Mouse (Mus musculus) stomach, embryonic 16.5 days (tissue): ENCODE results near the gene Pkm. TPM values are rescaled to one million over a fixed set of nuclear protein-coding genes. Genes with fewer than 3 reads are reported as not detected.

Experiments used
- ATAC-seq: fragments of 200-750 bp; cut with Nextera tagmentation; 2 replicates; pipeline ENCODE4 v1.8.0; 2017; ENCODE audit warnings: moderate number of reproducible peaks, moderate TSS enrichment; ENCODE audit not compliant: insufficient read depth, low FRiP score
- H3K27ac ChIP-seq: fragments of 300-500 bp; sonication (generic); 2 replicates; pipeline ENCODE4 v1.5.1; 2014; ENCODE audit warnings: low read length
- H3K27me3 ChIP-seq: fragments of 300-500 bp; sonication (generic); 2 replicates; pipeline ENCODE4 v1.6.1; 2014; ENCODE audit warnings: low read length, control low read depth, mixed read lengths; ENCODE audit not compliant: control insufficient read depth, insufficient read depth
- H3K36me3 ChIP-seq: fragments of 300-500 bp; sonication (generic); 2 replicates; pipeline ENCODE4 v1.6.1; 2014; ENCODE audit warnings: low read length; ENCODE audit not compliant: control insufficient read depth, insufficient read depth
- H3K4me1 ChIP-seq: fragments of 300-500 bp; sonication (generic); 2 replicates; pipeline ENCODE4 v1.6.1; 2014; ENCODE audit warnings: low read length, control low read depth, mixed read lengths; ENCODE audit not compliant: control insufficient read depth, insufficient read depth
- H3K4me2 ChIP-seq: fragments of 300-500 bp; sonication (generic); 2 replicates; pipeline ENCODE4 v1.6.1; 2014; ENCODE audit warnings: low read depth, low read length, mixed read lengths
- H3K4me3 ChIP-seq: fragments of 300-500 bp; sonication (generic); replicated peaks from 2 replicates; pipeline ENCODE4 v1.5.1; 2014; ENCODE audit warnings: mild to moderate bottlenecking, low read length
- H3K9ac ChIP-seq: fragments of 300-500 bp; sonication (generic); 2 replicates; pipeline ENCODE4 v1.6.1; 2014; ENCODE audit warnings: low read length
- H3K9me3 ChIP-seq: fragments of 300-500 bp; sonication (generic); replicated peaks from 2 replicates; pipeline ENCODE4 v1.6.1; 2016; ENCODE audit warnings: low read length, control low read depth; ENCODE audit not compliant: control insufficient read depth
- WGBS: fragments of 180-500 bp; shearing (Covaris S2); extraction: QIAGEN DNeasy Blood & Tissue Kit; methylation state at CpG from one replicate; pipeline ENCODE4 v1.1.7; 2014; 5-methylcytosine and 5-hydroxymethylcytosine counted together
- polyA plus RNA-seq: library from polyadenylated mRNA; unstranded; fragments of >200 nt; fragmentation: Nextera tagmentation; extraction: Ambion mirVana; gene quantifications from 2 replicates; pipeline ENCODE4 v1.2.1, GENCODE M21; 2015

Gene Pkm
- 1,032 and 1,108 TPM in 2 replicates for polyA plus RNA-seq

DNA sequence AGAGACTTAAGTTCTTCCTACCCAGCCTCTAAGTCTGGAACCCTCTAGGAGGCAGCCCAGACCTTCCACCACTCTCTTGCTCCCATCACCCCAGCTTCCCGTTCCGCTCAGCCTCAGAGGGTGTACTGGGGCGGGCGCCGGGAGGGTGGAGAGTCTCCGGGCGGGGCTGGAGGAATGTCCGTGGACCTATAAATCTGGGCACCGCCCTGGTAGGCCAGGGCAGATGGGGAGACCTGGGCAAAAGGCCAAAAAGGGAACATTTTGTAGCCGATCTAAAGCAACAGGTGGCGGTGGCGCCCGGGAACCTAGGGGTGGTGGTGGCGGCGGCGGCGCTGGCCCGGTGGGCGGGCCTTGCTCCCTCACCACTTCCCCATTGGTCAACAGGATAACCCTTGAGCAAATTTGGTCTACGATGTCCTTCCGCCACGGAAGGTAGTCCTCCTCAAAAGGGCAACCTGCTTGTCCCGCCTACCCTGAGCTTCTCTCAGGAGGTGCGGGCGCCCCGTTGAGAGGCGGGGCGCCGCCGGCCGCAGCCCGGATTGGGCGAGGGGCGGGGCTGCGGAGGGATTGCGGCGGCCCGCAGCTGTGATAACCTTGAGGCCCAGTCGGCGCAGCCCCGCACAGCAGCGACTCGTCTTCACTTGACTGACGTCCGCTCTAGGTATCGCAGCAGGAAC lies at the start of gene Pkm:
Gene Pkm, plus strand, starts transcription at position 411 of the 677 bp plus-strand sequence.
- under 1% methylated on average over 45 of the region's 46 CpGs for WGBS
- peak within 1 kb of the TSS; percentile 87 for H3K9ac ChIP-seq

DNA sequence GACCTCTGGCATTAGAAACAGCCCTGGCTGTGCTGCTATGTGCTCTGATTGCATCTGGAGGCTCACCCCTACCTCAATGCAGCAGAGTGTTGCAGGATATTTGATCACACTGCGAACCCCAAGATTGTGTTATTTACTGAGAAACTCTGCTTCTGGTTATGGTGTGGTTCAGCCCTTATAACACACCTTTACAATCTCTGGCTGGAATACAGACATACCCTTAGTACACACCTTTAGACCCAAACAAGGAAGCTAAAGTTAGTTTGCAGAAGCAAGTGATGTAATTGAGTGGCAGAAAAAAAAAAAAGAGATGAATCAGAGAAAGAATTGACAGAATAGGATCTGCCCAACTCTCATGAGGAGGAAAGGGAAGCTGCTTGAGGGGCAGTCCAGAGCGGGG lies 45.2 kb upstream of the Pkm start:
- Histone ChIP-seq H3K9ac (no peak overlapping the region), H3K36me3 (no peaks in the 10 kb centered on the region), H3K9me3 (no peaks in the 10 kb centered on the region), H3K4me2 (no peak overlapping the region), H3K4me3 (no peak overlapping the region), H3K27me3 (no peaks in the 10 kb centered on the region), H3K4me1 (no peaks in the 10 kb centered on the region), H3K27ac (no peak overlapping the region)
- no peak for ATAC-seq
- 82% methylated on average over 2 of the region's 2 CpGs for WGBS

More for the DNA sequence above, at the start of gene Pkm:
- Histone ChIP-seq H3K27me3 (no peaks in the 10 kb centered on the region), H3K27ac (peak within 1 kb of the TSS; percentile 96), H3K4me3 (peak within 1 kb of the TSS; percentile 93), H3K4me2 (peak within 1 kb of the TSS; percentile 57), H3K4me1 (peaks cover 35% of the 10 kb centered on the region), H3K36me3 (0 out of 2 replicates have a peak, but pooled peaks cover 3% of the 10 kb centered on the region), H3K9me3 (no peaks in the 10 kb centered on the region)
- ATAC-seq = peak; percentile 93

DNA sequence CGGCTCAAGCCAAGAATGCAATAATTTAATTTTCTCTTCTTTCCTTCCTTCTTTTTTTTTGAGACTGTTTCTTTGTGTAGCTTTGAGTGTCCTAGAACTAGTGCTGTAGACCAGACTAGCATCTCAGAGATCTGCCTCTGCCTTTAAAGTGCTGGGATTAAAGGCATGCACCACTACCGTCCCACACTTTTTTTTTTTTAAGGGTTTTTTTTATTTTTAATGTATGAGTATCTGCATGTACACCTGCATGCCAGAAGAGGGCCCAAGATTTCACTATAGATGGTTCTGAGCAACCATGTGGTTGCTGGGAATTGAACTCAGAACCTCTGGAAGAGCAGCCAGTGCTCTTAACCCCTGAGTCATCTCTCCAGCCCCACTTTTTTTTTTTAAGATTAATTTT lies 40.4 kb upstream of the Pkm start:
- H3K4me1 ChIP-seq = 0 out of 2 replicates have a peak, but pooled peaks cover 3% of the 10 kb centered on the region
- no peak for ATAC-seq
- H3K9me3 ChIP-seq = no peaks in the 10 kb centered on the region
- no peak overlapping the region for H3K4me2 ChIP-seq
- no peaks in the 10 kb centered on the region for H3K36me3 ChIP-seq
- no peaks in the 10 kb centered on the region for H3K27me3 ChIP-seq
- H3K9ac ChIP-seq = no peak overlapping the region
- WGBS = 79% methylated on average over 2 of the region's 2 CpGs
- no peak overlapping the region for H3K4me3 ChIP-seq
- H3K27ac ChIP-seq = no peak overlapping the region

DNA sequence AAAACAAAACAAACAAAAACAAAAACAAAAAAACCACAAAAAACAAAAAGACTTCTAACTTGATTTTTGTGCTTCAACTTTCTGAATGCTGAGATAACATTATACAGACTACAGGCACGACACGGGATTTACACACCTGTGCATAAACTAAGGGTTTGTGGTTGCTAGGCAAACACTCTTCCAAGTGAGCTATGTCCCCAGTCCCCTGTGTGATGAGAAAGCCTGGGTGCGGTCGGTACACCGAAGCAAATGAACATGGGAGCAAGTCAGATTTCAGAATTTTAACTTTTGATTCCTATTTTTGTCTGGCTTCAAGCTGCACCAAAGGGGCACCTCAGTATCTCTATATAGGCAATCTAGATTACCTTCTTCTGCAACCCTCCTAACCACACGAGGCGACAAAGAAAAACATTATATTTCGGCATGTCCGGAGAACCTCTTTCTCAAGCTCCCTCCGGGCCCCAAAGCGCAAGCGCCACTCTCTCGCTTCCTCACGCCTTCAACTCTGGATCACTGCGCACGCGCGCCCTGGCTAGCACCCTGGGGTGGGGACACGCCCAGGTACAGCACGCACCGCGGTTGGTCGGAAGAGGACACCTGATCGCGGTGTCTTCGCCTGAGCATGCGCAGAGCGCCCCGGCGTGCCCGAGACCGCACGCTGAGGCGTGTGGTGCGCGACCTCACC lies 39.4 kb upstream of the Pkm start, which contains the start of gene Parp6:
Gene Parp6, plus strand, starts transcription at position 663 of the 685 bp plus-strand sequence.
- Histone ChIP-seq H3K36me3 (no peaks in the 10 kb centered on the region), H3K27ac (peak within 1 kb of the TSS; percentile 89), H3K27me3 (no peaks in the 10 kb centered on the region), H3K4me3 (peak within 1 kb of the TSS; percentile 84), H3K4me1 (0 out of 2 replicates have a peak, but pooled peaks cover 3% of the 10 kb centered on the region), H3K9me3 (no peaks in the 10 kb centered on the region), H3K9ac (peak within 1 kb of the TSS; percentile 90), H3K4me2 (peak within 1 kb of the TSS; percentile 70)
- WGBS = 1% methylated on average over 35 of the region's 36 CpGs
- ATAC-seq = peak; percentile 100

DNA sequence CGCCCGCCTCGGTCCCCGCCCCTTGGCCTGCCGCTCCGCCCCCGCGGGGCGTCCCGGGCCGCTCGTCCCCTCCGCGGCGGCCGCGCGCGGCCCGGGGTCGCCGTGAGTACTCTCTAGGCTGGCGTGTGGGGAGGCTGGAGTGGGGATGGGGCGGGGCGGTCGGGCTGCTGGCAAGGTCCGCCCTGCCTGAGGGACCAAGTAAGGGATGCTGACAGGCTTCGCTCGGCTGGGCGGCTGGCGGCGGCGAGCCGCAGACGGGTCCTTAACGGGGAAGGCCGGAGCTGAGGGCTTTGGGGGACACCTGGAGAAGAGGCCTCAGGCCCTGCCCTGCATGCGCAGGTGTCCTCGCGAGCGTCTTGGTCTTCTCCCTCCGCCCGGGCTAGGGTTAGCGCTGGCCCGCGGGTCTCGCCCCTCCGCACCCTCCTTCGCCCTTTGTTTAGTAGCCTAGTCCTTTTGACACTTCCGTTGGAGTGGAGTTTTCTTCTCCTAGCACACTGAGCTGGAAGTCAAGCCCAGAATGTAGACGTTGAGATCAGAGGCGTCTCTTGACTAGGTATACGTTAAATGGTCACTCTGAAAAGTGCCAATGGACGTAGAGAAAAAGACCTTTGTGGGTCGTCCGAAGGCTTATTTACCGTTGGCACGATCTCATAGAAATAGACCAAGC lies 38.7 kb upstream of the Pkm start:
- Histone ChIP-seq H3K4me3 (peak overlapping the region; percentile 84), H3K9ac (peak overlapping the region; percentile 90), H3K27me3 (no peaks in the 10 kb centered on the region), H3K4me2 (peak overlapping the region; percentile 55), H3K36me3 (no peaks in the 10 kb centered on the region), H3K27ac (peak overlapping the region; percentile 89), H3K9me3 (no peaks in the 10 kb centered on the region), H3K4me1 (0 out of 2 replicates have a peak, but pooled peaks cover 3% of the 10 kb centered on the region)
- under 1% methylated on average over 58 of the region's 58 CpGs for WGBS
- ATAC-seq = no peak

DNA sequence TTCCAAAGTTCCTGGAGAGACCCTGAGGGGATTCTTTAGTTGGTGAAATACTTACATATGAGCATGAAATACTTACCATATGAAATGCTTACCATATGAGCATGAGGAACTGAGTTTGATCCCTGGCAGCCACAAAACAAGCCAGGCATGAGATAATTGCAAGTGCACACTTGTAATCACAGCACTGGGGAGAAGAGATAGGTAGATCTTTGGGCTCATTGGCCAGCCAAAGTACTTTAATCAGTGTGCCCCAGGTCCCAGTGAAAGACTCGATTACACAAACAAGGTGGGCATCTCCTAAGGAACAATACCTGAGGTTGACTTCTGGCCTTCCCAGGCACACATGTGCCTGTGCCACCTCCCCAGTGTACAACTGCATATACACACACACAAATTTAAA lies 17.8 kb upstream of the Pkm start:
- Histone ChIP-seq H3K9ac (no peak overlapping the region), H3K36me3 (0 out of 2 replicates have a peak, but pooled peaks cover 5% of the 10 kb centered on the region), H3K27me3 (no peaks in the 10 kb centered on the region), H3K27ac (no peak overlapping the region), H3K4me2 (no peak overlapping the region), H3K4me3 (no peak overlapping the region), H3K9me3 (no peaks in the 10 kb centered on the region), H3K4me1 (no peaks in the 10 kb centered on the region)
- whole genome bisulfite sequencing = 87% methylated on average over 1 of the region's 1 CpGs
- no peak for ATAC-seq

DNA sequence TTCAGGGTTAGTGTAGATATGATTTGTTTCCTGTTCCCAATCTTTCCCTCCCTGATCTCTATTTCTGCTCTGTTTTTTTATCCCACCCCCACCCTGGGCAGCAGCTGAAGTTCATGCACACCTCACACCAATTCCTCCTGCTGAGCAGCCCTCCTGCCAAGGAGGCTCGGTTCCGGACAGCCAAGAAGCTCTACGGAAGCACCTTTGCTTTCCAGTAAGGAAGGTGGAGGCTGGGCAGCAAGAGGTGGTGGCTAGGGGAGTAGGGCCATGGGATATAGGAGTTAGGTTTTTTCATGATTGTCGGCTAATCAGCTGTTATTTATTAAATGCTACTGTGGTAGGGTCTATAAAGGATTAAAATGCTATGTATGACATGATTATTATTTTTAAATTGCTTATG lies 16.2 kb upstream of the Pkm start:
- 93% methylated on average over 4 of the region's 4 CpGs for WGBS
- no peak overlapping the region for H3K4me2 ChIP-seq
- 0 out of 2 replicates have a peak, but pooled peaks cover 2% of the 10 kb centered on the region for H3K36me3 ChIP-seq
- no peak for ATAC-seq
- no peak overlapping the region for H3K27ac ChIP-seq
- H3K9me3 ChIP-seq = no peaks in the 10 kb centered on the region
- H3K4me1 ChIP-seq = no peaks in the 10 kb centered on the region
- no peaks in the 10 kb centered on the region for H3K27me3 ChIP-seq
- no peak overlapping the region for H3K9ac ChIP-seq
- no peak overlapping the region for H3K4me3 ChIP-seq

DNA sequence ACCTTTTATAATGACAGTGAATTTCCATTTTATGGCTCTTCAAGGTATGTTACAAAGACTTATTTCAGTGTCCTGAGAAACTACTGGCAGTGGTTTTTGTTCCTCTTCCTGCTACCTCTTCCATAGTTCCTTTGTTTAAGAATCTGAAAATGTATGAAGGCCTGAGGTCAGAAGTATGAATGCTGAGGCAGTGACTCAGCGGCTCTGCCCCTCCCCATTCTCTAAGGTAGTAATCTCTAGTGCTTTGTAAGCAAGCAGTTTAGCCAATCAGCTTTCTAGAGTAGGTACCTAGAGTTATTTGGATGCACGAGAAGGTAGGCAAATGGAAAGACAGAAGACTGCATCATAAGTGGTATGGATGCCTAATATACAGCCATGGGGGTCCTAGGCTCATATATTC lies 14.8 kb upstream of the Pkm start:
- Histone ChIP-seq H3K4me1 (no peaks in the 10 kb centered on the region), H3K9ac (no peak overlapping the region), H3K27ac (no peak overlapping the region), H3K36me3 (no peaks in the 10 kb centered on the region), H3K4me3 (no peak overlapping the region), H3K9me3 (no peaks in the 10 kb centered on the region), H3K27me3 (no peaks in the 10 kb centered on the region), H3K4me2 (no peak overlapping the region)
- WGBS = 67% methylated on average over 2 of the region's 2 CpGs
- 0 out of 2 replicates have a peak, but pooled peaks have one; percentile 37 for ATAC-seq

DNA sequence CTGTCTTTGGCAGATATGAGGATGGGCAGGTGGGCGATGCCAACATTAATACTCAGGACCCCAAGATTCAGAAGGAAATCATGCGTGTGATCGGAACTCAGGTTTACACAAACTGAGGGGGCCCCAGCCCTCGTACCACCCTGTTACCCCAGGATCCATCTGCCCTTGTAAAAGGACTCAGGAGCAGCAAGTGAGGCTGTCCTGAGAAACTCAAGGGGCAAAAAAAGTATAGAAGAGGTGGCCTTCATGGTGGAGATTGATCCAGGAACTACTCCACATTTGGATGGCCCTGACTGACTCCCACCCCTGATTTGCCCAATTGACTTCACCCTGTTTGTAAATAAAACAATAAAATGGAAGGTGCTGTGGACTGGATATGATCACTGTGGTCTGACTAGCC lies 6.3 kb upstream of the Pkm start:
- H3K36me3 ChIP-seq = peaks cover 20% of the 10 kb centered on the region; the same call in 1 of the 2 replicates
- no peak for ATAC-seq
- H3K27me3 ChIP-seq = no peaks in the 10 kb centered on the region
- 98% methylated on average over 4 of the region's 4 CpGs for WGBS
- H3K9ac ChIP-seq = no peak overlapping the region
- H3K27ac ChIP-seq = no peak overlapping the region
- no peak overlapping the region for H3K4me3 ChIP-seq
- H3K4me2 ChIP-seq = no peak overlapping the region
- H3K4me1 ChIP-seq = 0 out of 2 replicates have a peak, but pooled peaks cover under 1% of the 10 kb centered on the region
- H3K9me3 ChIP-seq = no peaks in the 10 kb centered on the region
